Mouse (Mus musculus) ES-Bruce4 (cell line): ENCODE results near the gene Wasf2. TPM values are rescaled to one million over a fixed set of nuclear protein-coding genes. Genes with fewer than 3 reads are reported as not detected.

Source experiments
- H3K27ac ChIP-seq: 2 replicates; pipeline ENCODE4 v1.5.1; 2012; ENCODE audit warnings: low read length, inconsistent platforms; ENCODE audit not compliant: insufficient read depth
- H3K27me3 ChIP-seq: 2 replicates; pipeline ENCODE4 v1.6.1; 2012; ENCODE audit warnings: mild to moderate bottlenecking, low read length, inconsistent platforms; ENCODE audit not compliant: control insufficient read depth, poor library complexity, insufficient read depth, severe bottlenecking
- H3K36me3 ChIP-seq: 2 replicates; pipeline ENCODE4 v1.6.1; 2012; ENCODE audit warnings: inconsistent platforms, mild to moderate bottlenecking, low read length, moderate library complexity; ENCODE audit not compliant: control insufficient read depth, poor library complexity, insufficient read depth, severe bottlenecking
- H3K4me1 ChIP-seq: one replicate; pipeline ENCODE4 v1.8.1; 2011; ENCODE audit warnings: low read length; ENCODE audit not compliant: control insufficient read depth, insufficient read depth
- H3K4me3 ChIP-seq: 2 replicates; pipeline ENCODE4 v1.5.1; 2011; ENCODE audit warnings: low read depth, mild to moderate bottlenecking, low read length
- H3K9ac ChIP-seq: 2 replicates; pipeline ENCODE4 v1.6.1; 2012; ENCODE audit warnings: low read depth, mild to moderate bottlenecking, inconsistent platforms; ENCODE audit not compliant: poor library complexity, severe bottlenecking
- H3K9me3 ChIP-seq: replicated peaks from 2 replicates; pipeline ENCODE4 v1.6.1; 2012; ENCODE audit warnings: mild to moderate bottlenecking, low read length, inconsistent platforms; ENCODE audit not compliant: control insufficient read depth, poor library complexity, insufficient read depth, severe bottlenecking
- CTCF ChIP-seq: IDR thresholded peaks from one replicate; pipeline ENCODE4 v1.8.1; 2011; ENCODE audit warnings: low read depth, low read length
- EP300 ChIP-seq: IDR thresholded peaks from 2 replicates; pipeline ENCODE4 v1.6.1; 2011; ENCODE audit warnings: low read depth, low read length; ENCODE audit not compliant: insufficient read depth
- POLR2A ChIP-seq: IDR thresholded peaks from one replicate; pipeline ENCODE4 v1.8.1; 2011; ENCODE audit warnings: low read length; ENCODE audit not compliant: insufficient read depth
- polyA plus RNA-seq: library from polyadenylated mRNA; stranded (reverse); fragments of >200 nt; gene quantifications from 2 replicates; pipeline ENCODE4 v1.2.4, GENCODE M21; 2011; ENCODE audit warnings: low read depth; ENCODE audit not compliant: missing spikeins, insufficient read depth, insufficient read length

Wasf2 gene
- polyA plus RNA-seq, 1 experiment = 103 TPM

- Histone ChIP-seq H3K9ac (no peak overlapping the region), H3K4me1 (peaks cover 5% of the 10 kb centered on the region), H3K27me3 (no peaks in the 10 kb centered on the region), H3K27ac (no peak overlapping the region), H3K36me3 (no peaks in the 10 kb centered on the region), H3K4me3 (no peak overlapping the region), H3K9me3 (no peaks in the 10 kb centered on the region)
- no peak for TF ChIP-seq EP300
- no peak for TF ChIP-seq POLR2A
- TF ChIP-seq CTCF = no peak
Measured at GRCm38 (mm10) chr4:133229582-133229981, 99.3 kb downstream of the Wasf2 start.

GRCm38 (mm10) chr4:133233285-133233976 is 103.1 kb downstream of the Wasf2 start:
- Histone ChIP-seq H3K36me3 (no peaks in the 10 kb centered on the region), H3K27me3 (no peaks in the 10 kb centered on the region), H3K4me1 (no peaks in the 10 kb centered on the region), H3K9me3 (no peaks in the 10 kb centered on the region), H3K4me3 (no peak overlapping the region), H3K9ac (no peak overlapping the region), H3K27ac (no peak overlapping the region)
- no peak for TF ChIP-seq POLR2A
- peak; percentile 81 for TF ChIP-seq CTCF
- no peak for TF ChIP-seq EP300

GRCm38 (mm10) chr4:133234771-133235170 is 104.5 kb downstream of the Wasf2 start:
- TF ChIP-seq CTCF (no peak), EP300 (no peak), POLR2A (no peak)
- no peaks in the 10 kb centered on the region for H3K36me3 ChIP-seq
- no peak overlapping the region for H3K4me3 ChIP-seq

GRCm38 (mm10) chr4:133235415-133235814 is 105.1 kb downstream of the Wasf2 start:
- H3K27ac ChIP-seq = no peak overlapping the region
- no peak overlapping the region for H3K4me3 ChIP-seq
- no peak overlapping the region for H3K9ac ChIP-seq
- TF ChIP-seq CTCF = no peak
- no peak for TF ChIP-seq EP300
- no peak for TF ChIP-seq POLR2A
- H3K9me3 ChIP-seq = no peaks in the 10 kb centered on the region
- no peaks in the 10 kb centered on the region for H3K4me1 ChIP-seq
- no peaks in the 10 kb centered on the region for H3K27me3 ChIP-seq
- H3K36me3 ChIP-seq = no peaks in the 10 kb centered on the region

More at GRCm38 (mm10) chr4:133234771-133235170, 104.5 kb downstream of the Wasf2 start:
- Histone ChIP-seq H3K9ac (no peak overlapping the region), H3K9me3 (no peaks in the 10 kb centered on the region), H3K4me1 (no peaks in the 10 kb centered on the region), H3K27me3 (no peaks in the 10 kb centered on the region), H3K27ac (no peak overlapping the region)

- Histone ChIP-seq H3K27ac (no peak overlapping the region), H3K4me3 (no peak overlapping the region), H3K9ac (no peak overlapping the region), H3K4me1 (no peaks in the 10 kb centered on the region), H3K27me3 (no peaks in the 10 kb centered on the region), H3K9me3 (no peaks in the 10 kb centered on the region), H3K36me3 (no peaks in the 10 kb centered on the region)
- no peak for TF ChIP-seq CTCF
Measured at GRCm38 (mm10) chr4:133237911-133238310, 107.6 kb downstream of the Wasf2 start.

- no peaks in the 10 kb centered on the region for H3K27me3 ChIP-seq
- no peaks in the 10 kb centered on the region for H3K4me1 ChIP-seq
- TF ChIP-seq CTCF (no peak), EP300 (peak; percentile 66; the same call in 1 of the 2 replicates)
- peak within 1 kb of the TSS; percentile 48; the same call in 1 of the 2 replicates for H3K27ac ChIP-seq
- H3K4me3 ChIP-seq = peak within 1 kb of the TSS; percentile 97
- no peaks in the 10 kb centered on the region for H3K9me3 ChIP-seq
- H3K9ac ChIP-seq = peak within 1 kb of the TSS; percentile 76
- H3K36me3 ChIP-seq = no peaks in the 10 kb centered on the region
Measured at GRCm38 (mm10) chr4:133240490-133240921, 110.2 kb downstream of the Wasf2 start, which contains the start of gene Map3k6. Map3k6 (plus strand) TSS chr4:133240818.
